Mouse (Mus musculus) left cerebral cortex, postnatal 14 days (tissue): ENCODE data around the gene Lemd1. TPM values are rescaled to one million over a fixed set of nuclear protein-coding genes. Genes with fewer than 3 reads are reported as not detected.

ENCODE experiments used
- DNase-seq, 2 experiments: peaks; one replicate each; pipeline ENCODE4 v3.0.0; 2021 to 2022; ENCODE audit warnings: low spot score in 2 of 2, mixed read lengths in 1 of 2
- intact Hi-C: fragments of 180-260 bp; cut with DNase I; formaldehyde crosslinking; loops from one replicate; pipeline ENCODE4 v1.15.1; 2025
- microRNA-seq, 2 experiments: library from miRNA; unstranded; fragments of <30 nt; microRNA quantifications; one replicate each; pipeline ENCODE4 v1.2.0; 2022
- total RNA-seq, 2 experiments: library from RNA; stranded (reverse); gene quantifications; 2 replicates each; pipeline ENCODE4 v1.2.3; 2021

The Lemd1 gene
- total RNA-seq, 2 experiments from 2014 or later = 4.1 to 4.6 TPM

DNA sequence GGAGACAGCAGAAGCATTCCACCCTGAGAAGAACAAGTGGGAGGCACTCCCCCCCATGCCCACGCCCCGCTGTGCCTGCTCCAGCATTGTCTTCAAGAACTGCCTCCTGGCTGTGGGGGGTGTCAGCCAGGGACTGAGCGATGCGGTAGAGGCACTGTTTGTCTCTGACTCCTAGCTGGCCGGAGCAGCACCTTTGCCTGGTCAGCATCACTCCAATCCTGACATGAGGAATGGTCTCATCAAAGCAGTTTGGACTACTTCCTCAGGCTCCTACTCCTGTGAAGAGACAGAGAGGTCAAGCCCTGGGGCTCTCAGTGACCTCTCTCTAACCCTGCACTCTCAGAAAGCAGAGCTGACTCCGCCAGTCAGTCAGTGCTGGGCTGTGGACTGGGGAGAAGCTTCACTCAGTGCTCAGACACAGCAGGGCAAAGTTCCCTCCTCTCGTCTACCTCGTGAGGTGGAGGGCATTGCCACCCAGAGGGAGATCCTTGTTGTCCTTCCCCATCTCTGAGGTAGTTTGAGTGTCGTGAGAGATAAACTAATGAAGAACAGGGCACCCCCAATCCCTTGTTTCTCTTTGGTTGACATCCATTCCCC lies 113.5 kb downstream of the Lemd1 start:
- intact Hi-C loops = loop anchor here (5.0 to 10.0 kb wide), 2 partner anchors 90 to 147 kb away; no protein-coding TSS in a partner anchor

DNA sequence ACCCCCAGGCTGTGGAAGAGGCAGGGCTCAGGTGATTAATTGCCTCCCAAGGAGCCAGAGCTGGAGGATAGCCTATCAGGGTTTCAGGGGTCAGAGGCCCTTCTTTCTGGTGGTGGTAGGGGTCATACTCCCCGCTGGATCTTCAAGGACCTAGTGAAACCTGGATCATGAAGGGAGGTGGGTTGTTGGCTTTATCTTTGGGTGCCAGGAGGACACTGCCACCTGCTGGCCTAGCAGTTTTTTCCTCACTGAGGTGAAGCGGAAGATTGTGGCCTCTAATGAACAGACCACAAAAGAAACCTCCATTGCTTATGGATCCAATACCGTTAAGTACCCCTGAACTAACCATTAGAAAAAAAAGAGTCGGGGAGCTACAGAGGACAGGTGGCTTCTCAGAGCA lies 114.9 kb downstream of the Lemd1 start:
- intact Hi-C loops = loop anchor here (5.0 to 10.0 kb wide), 2 partner anchors 91 to 149 kb away; no protein-coding TSS in a partner anchor
- peak; percentile 45 to 67 for DNase-seq

More for the DNA sequence above, 113.5 kb downstream of the Lemd1 start:
- no peak for DNase-seq

DNA sequence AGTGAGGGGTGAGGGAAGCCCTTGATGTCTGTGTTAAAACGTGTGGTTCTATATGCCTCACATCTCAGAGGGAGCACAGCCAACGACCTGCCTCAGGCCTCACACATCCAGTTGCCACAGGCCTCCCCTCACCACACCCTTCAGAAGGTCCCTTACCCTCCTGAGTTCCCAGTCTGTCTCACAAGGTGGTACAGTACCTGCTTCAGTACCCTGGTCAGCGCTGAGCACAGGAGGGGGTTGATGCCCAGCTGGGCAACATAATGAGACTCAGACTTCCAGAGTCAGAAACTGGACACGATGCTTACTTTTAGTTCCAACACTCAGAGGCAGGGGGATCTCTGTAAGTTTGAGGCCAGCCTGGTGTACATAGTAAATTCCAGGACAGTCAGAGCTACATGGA lies 115.6 kb downstream of the Lemd1 start:
- no peak for DNase-seq
- intact Hi-C loops = loop anchor here (5.0 to 10.0 kb wide), 2 partner anchors 92 to 150 kb away; no protein-coding TSS in a partner anchor

DNA sequence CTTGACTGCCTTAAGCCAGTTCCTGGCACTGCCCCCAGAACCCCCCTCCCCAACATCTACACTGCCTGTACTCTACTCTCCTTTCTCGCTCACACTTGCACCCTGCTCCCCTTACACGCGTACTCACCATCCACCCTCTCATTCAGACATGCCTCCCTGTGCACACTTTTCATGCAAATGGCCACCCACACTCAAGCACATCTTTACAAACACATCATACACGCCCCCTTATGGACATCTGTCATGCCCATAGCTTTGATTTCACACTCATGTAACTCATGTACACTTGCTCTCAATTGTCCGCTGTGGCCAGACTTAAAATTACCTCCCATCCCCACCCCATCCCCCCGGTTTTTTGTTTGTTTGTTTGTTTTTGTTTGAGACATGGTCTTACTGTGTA lies 116.7 kb downstream of the Lemd1 start:
- no peak for DNase-seq
- intact Hi-C loops = loop anchor here (5.0 to 10.0 kb wide), 2 partner anchors 93 to 151 kb away; no protein-coding TSS in a partner anchor

DNA sequence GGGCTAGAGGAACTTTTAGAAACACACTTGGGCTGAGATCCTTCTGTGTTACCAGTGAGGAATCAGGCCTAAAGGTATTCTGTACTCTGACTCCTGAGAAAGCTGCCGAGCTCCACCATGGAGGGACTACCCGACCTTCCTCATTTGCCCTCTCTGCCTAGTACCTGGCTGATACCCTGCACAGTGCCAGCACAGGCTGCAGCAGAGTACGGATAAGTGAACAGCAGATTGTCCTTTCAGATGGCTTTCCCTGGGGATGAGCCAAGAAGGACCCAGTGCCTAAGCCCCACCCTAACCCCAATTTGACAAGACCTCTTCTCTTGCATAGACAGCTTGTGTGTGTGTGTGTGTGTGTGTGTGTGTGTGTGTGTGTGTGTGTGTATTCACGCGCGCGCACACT lies 117.4 kb downstream of the Lemd1 start:
- intact Hi-C loops = loop anchor here (5.0 to 10.0 kb wide), 2 partner anchors 94 to 151 kb away; no protein-coding TSS in a partner anchor
- DNase-seq = no peak

Small RNAs within 50 kb of the gene (microRNA-seq; reads per million reads assigned to microRNA genes)
- 82.8 to 261 reads per million in 2 experiments for gene Mir135b

Other genes starting within 250 kb of the Lemd1 start
- gene Slc45a3, start 228.5 kb upstream of the Lemd1 start, total RNA-seq = 1 to 10 TPM in 1 of 2 experiments, under 1 TPM in 1; 0.97 to 1.8 TPM
- gene Elk4, start 183.8 kb upstream of the Lemd1 start, total RNA-seq = 10 to 100 TPM; 54.5 to 58.8 TPM
- gene Mfsd4a, start 123.4 kb upstream of the Lemd1 start, total RNA-seq = 10 to 100 TPM; 86.2 to 87.4 TPM
- gene Cdk18, start 51.7 kb upstream of the Lemd1 start, total RNA-seq = 10 to 100 TPM; 17.0 to 28.3 TPM
- 1 to 10 TPM; 3.7 to 3.9 TPM for gene AC124108.1, start within 50 bp of the Lemd1 start, total RNA-seq
- not detected for gene Gm10188, start 38.3 kb downstream of the Lemd1 start, total RNA-seq
- gene Klhdc8a, start 107.2 kb downstream of the Lemd1 start, total RNA-seq = 10 to 100 TPM; 13.1 to 16.8 TPM
- 1 to 10 TPM; 1.6 to 1.7 TPM for gene Nuak2, start 124.7 kb downstream of the Lemd1 start, total RNA-seq
- gene Tmcc2, start 199.8 kb downstream of the Lemd1 start, total RNA-seq = 100 to 1,000 TPM; 128 to 132 TPM
- 10 to 100 TPM; 32.4 to 32.6 TPM for gene Dstyk, start 226.1 kb downstream of the Lemd1 start, total RNA-seq